Mouse (Mus musculus): ENCODE data around the gene Cd40. TPM values are rescaled to one million over a fixed set of nuclear protein-coding genes. Genes with fewer than 3 reads are reported as not detected.

Cd40 gene
- 0.78 and 1.8 TPM in 2 replicates for polyA plus RNA-seq (2021; fragmentation: Nextera tagmentation)
- long read RNA-seq, experiment 1, partial matches to known transcripts, result 1 of 4 reads
- long read RNA-seq, experiment 1, other reads (novel, unspliced or antisense), result 1 of 4 reads
- long read RNA-seq, experiment 2, partial matches to known transcripts, result 0 of 1 reads
- long read RNA-seq, experiment 2, other reads (novel, unspliced or antisense), result 1 of 1 reads

DNA sequence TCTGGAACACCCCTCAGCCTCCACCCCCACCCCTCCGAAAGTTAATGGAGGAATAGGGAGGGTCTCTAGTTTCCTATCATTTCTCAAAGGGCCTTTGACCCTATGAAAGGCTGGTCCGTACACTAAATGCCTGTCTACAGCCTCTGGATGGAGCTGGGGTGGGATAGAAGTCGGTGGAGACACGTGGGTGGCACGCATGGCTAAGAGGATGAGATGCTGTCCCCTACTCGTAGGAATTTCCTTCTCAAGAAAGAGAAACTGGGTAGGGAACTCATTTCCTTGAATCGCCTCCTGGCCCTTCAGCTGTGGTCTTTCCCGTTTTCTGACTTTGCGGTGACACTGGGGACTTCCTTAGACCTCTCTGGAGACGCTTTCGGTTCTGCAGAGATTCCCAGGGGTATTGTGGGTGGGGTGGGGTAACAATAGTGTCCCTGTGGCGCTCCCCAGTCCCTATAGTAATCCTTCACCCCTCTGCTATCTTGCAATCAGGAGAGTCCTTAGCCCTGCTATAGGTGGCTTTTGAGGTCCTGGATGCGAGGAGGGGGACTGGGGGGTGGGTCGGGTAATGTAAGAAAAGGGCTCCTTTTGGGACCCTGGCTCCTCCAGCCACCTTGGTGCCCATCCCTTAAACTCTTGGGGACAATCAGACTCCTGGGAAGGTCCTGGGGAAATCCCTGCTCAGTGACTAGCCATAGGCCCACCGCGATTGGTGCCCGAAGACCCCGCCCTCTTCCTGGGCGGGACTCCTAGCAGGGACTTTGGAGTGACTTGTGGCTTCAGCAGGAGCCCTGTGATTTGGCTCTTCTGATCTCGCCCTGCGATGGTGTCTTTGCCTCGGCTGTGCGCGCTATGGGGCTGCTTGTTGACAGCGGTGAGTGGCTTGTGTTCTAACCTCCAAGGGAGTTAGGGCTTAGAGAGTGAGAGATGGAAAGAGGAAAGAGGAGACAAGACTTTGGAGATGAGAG lies at the start of gene Cd40:
Gene Cd40 (plus strand): TSS at position 740 of the 965 bp plus-strand sequence.

DNA sequence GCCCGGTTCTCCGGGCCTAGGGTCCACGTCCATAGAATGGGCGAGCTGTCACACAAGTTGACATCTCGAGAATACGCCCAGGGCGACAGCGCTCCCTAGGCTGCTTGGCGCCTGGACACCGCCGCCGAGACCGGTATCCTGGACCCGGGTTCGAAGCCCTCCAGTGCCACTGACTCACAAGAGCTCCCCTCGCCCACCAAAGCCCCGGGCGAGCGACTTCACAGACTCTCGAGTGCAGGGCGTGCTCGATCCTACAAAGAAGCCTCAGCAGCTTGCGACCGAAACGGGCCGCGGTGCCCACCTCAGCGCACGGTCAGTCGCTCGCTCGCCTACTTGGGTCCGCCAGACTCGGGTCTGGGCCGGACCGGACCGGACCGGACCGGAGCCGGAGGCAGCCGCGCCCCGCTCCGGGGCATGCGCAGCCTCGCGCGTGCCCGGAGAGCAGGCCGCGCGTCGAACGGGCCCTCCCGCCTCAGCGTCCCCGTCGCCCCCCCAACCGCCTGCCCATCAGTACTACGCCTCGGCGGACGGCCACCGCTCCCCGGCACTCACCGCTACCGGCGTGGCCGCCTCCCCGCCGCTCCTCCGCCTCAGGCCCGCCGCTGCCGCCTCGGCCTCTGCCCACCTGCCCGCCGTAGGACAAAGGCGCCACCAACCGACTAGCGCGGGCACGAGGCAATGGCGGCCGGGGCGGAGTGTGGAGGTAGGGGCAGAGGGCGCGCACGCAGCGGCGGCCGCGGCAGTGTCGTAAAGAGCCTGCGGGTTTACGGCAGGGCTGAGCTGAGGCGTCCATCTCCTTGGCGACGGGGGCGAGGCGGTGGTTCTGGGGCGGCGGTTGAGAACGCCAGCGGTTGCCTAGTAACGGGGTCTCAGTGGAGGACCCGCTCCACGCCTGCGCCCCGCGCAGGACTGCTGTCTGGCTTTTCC lies 21.0 kb upstream of the Cd40 start, which contains the start of gene Ncoa5:
Gene Ncoa5 (minus strand): TSS at position 737 of the 927 bp plus-strand sequence.

DNA sequence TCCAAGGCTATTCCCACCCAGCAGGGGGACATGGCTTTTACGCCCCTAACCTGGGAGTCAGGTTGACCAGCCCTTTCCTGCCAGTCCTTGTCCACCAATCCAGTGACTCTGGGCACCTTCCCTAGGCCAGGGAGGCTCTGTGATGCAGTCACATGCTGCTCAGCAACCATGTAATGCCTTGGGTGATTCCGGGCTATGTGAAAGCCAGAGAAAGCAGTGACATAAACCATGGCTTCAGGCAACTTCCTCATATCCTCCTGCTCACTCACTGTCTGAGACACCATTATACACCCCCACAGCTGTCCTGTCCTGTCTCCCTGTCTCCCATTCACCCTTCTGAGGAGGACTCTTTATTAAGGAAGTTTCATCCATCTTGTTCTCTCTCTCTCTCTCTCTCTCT lies 35.2 kb downstream of the Cd40 start, which contains the start of gene 1700025C18Rik:
Gene 1700025C18Rik (minus strand): TSS at position 101 of the 400 bp plus-strand sequence.

Other genes starting within 250 kb of the Cd40 start
- gene Zswim1, start 232.9 kb upstream of the Cd40 start, polyA plus RNA-seq (2021; fragmentation: Nextera tagmentation), result 23.2 and 23.4 TPM in 2 replicates
- not detected in 2 replicates for gene Spata25, start 227.1 kb upstream of the Cd40 start, polyA plus RNA-seq (2021; fragmentation: Nextera tagmentation)
- gene Ctsa, start 222.8 kb upstream of the Cd40 start, polyA plus RNA-seq (2021; fragmentation: Nextera tagmentation), result 105 and 121 TPM in 2 replicates
- 3.4 and 4.6 TPM in 2 replicates for gene Neurl2, start 222.2 kb upstream of the Cd40 start, polyA plus RNA-seq (2021; fragmentation: Nextera tagmentation)
- gene Pltp, start 197.9 kb upstream of the Cd40 start, polyA plus RNA-seq (2021; fragmentation: Nextera tagmentation), result 75.3 and 129 TPM in 2 replicates
- 80.5 and 84.8 TPM in 2 replicates for gene Pcif1, start 176.3 kb upstream of the Cd40 start, polyA plus RNA-seq (2021; fragmentation: Nextera tagmentation)
- 6.6 and 9.3 TPM in 2 replicates for gene Zfp335, start 143.9 kb upstream of the Cd40 start, polyA plus RNA-seq (2021; fragmentation: Nextera tagmentation)
- gene Mmp9, start 114.8 kb upstream of the Cd40 start, polyA plus RNA-seq (2021; fragmentation: Nextera tagmentation), result 0.91 and 0.93 TPM in 2 replicates
- gene Slc12a5, start 94.8 kb upstream of the Cd40 start, polyA plus RNA-seq (2021; fragmentation: Nextera tagmentation), result 96.8 and 132 TPM in 2 replicates
- gene Ncoa5, start 20.8 kb upstream of the Cd40 start, polyA plus RNA-seq (2021; fragmentation: Nextera tagmentation), result 6.1 and 14.0 TPM in 2 replicates
- gene 1700025C18Rik, start 35.1 kb downstream of the Cd40 start, polyA plus RNA-seq (2021; fragmentation: Nextera tagmentation), result not detected in 2 replicates
- gene Cdh22, start 179.2 kb downstream of the Cd40 start, polyA plus RNA-seq (2021; fragmentation: Nextera tagmentation), result 22.8 and 28.9 TPM in 2 replicates
- gene Slc35c2, start 232.2 kb downstream of the Cd40 start, polyA plus RNA-seq (2021; fragmentation: Nextera tagmentation), result 36.9 and 38.8 TPM in 2 replicates

All from left cerebral cortex, adult 6 months (tissue).